Mouse (Mus musculus): Measurements from ENCODE around the gene Il5ra. TPM values are rescaled to one million over a fixed set of nuclear protein-coding genes. Genes with fewer than 3 reads are reported as not detected.

Il5ra gene
- not detected for total RNA-seq (2021)
- long read RNA-seq, experiment 1: 0 reads
- long read RNA-seq, experiment 2: 0 reads

- no peak for DNase-seq (ENCODE audit: low spot score)
These were observed at the start of gene Il5ra for GRCm38 (mm10) chr6:106748887-106749388. TSS of gene Il5ra (minus strand) at chr6:106749037.

DNA sequence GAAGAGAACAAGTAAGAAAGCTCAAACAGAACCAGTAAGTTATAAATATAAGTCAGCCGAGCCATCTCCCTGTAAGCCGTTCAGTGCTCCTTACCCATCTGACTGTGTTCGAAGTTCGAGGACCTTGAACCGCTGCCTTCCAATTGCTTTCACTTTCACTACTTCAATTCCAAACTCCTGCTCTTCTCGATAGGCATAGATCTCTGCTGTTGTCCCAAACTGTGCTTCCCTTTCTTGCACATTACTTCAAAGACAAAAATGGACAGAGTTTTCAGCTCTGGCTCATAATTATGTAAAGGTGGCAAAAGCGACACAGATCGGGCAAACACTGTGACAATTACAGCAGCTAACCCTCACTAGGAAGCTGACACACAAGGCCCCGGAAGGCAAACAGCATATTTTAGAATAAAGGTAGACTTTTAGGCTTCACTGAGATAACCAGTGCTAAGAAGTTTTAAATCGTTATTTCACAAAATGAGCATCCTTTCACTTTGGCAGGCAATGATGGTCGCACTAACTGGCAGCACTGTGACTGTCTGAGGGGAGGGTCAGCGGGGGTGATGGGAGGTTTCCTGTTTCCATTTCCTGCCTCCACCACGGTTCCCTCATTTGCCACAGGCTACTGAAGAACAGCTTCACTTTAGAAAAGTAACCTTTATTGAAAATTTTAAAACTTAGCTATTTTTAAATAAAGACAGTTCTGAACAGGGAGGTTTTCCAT is 45.4 kb upstream of the Il5ra start:
- no peak for DNase-seq (ENCODE audit: low spot score)

GRCm38 (mm10) chr6:106793621-106794020 is 44.8 kb upstream of the Il5ra start:
- no peak for DNase-seq (ENCODE audit: low spot score)

- DNase-seq (ENCODE audit: low spot score): no peak
These were observed 44.3 kb upstream of the Il5ra start for GRCm38 (mm10) chr6:106793088-106793487.

GRCm38 (mm10) chr6:106792486-106792885 is 43.6 kb upstream of the Il5ra start:
- no peak for DNase-seq (ENCODE audit: low spot score)

DNA sequence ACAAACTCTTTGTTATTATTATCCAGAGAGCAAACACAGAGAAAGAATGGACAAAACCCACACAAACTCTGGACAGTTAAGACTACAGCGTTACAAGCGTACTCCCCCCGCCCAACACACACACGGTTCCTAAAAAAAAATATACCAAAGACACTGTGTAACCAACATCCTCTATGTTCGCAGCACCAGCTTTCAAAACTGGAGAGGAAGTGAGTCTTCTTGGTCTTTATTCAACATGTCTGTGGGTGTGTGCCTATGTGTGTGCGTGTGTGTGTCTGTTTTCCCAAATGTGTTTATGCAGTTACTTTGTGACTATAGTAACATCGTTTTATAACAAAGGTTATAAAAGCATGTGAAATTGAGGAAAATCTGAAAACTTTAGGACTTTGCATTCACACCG is 42.6 kb upstream of the Il5ra start:
- no peak for DNase-seq (ENCODE audit: low spot score)

DNA sequence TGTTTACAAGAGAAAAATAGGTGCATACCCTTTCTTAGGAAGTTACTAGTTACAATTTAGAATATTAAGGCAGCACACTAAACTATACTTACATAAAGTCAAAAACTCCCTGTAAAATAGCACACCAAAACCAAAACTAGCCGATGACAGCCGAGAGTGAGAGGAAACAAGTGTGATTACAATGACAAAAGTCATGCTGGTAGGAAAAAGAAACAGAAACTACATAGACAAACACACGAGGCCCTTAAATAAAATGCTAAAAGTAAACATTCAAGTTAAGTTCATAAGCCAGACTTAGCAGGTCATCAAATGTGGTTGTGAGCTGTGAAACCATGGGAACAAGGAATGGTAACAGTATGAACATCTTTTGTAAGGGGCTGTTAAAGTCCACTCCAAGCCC is 38.3 kb upstream of the Il5ra start:
- no peak for DNase-seq (ENCODE audit: low spot score)

DNA sequence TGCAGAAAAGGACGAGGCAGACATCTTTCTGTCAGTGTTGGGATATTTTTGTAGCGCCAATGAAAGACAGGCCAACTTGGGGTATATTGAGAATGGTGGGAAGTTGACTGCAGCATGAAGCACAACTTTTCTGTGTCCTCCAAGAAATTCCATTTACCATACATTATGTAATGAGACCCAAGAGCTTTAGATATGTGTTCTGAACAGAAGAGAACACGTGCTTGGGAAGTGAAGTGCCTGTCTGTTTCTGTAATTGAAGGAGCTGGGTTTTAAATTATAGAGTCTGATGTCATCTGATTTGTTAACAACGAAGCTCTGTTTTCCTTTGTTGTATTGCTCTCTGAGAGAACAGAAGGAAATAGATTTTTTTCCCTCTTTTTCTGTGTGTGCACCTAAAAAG is 21.2 kb upstream of the Il5ra start:
- no peak for DNase-seq (ENCODE audit: low spot score)

DNA sequence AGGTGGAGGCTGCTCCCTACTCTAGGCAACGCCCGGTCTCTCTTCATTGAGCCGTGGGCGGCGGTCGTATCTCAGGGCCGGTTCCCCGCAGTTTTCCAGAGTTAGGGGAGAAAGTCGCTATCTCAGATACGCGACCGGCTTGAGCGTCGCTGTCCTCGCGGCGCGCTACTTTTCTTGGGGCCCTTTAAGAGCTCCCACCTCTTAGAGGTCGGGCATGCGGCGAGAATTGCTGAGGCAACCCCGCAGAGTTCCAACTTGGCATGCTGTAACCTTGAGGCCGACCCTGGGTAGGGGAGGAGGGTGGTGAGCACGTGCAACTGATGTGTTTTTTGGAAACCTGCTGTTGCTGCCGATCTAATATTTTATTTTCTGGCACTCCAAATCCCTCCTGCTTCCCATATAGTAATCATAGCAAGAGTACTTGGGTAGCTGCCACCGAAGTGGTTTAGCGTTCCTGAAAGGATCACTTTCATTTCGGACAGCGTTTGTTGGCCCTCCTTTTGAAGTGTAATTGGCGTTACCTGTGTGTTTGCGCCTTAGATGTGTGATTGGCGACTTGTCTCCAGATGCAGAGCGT is 20.5 kb upstream of the Il5ra start:
- no peak for DNase-seq (ENCODE audit: low spot score)

DNA sequence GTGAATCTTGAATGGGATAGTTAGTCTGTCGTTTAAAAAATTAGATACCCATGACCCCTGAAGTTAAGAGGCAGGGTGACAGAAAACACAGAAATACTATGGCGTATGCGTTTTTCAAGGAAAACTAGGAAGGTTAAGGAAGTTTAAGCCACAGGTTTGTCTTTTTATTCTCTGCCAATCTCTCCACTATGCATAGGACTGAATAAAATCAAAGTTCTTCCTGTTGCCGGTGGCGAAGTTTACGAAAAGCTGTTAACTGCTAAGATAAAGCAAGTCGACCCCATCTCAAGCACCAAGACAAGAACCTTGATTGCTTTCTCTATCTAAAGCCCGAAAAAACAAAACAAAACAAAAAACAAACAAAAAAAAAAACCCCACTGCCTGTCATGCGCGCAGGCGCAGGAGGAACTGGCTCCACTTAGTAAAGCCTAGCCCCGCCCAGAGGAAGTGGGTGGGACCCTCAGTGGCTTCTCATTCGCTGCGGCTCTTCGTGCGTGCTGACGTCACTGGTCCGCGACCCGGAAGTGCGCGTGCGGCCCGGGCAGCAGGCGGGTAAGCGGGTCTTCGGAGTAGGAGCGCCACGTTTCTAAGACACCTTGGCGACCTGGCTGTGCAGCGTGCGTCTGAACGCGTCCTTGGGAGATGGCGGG is 19.9 kb upstream of the Il5ra start, which contains the start of gene Trnt1:
TSS of gene Trnt1 (plus strand) at position 481 of the 650 bp plus-strand sequence.
- peak; percentile 98 for DNase-seq (ENCODE audit: low spot score)

GRCm38 (mm10) chr6:106766774-106767173 is 17.9 kb upstream of the Il5ra start:
- no peak for DNase-seq (ENCODE audit: low spot score)

DNA sequence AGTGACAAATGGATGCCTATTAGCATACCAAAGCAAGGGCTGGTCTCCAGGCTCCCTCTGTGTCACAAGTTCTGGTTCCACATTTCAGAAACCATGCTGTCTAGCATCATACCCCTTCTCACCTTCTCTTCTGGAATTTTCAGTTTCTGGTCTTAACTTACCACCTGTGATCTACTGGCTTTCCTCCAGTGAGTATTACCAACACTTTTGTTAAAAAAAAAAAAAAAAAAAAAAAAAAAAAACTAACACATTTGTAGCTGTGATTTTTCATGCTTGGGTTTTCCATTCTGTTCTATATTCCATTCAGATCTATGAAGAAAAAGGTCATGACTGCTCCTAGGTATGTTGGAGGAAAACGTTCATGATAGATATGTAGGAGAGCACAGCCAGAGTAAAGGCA is 17.1 kb upstream of the Il5ra start:
- no peak for DNase-seq (ENCODE audit: low spot score)

GRCm38 (mm10) chr6:106761486-106761885 is 12.6 kb upstream of the Il5ra start:
- DNase-seq (ENCODE audit: low spot score): no peak

- no peak for DNase-seq (ENCODE audit: low spot score)
These were observed 11.8 kb upstream of the Il5ra start for GRCm38 (mm10) chr6:106760473-106761218.

DNA sequence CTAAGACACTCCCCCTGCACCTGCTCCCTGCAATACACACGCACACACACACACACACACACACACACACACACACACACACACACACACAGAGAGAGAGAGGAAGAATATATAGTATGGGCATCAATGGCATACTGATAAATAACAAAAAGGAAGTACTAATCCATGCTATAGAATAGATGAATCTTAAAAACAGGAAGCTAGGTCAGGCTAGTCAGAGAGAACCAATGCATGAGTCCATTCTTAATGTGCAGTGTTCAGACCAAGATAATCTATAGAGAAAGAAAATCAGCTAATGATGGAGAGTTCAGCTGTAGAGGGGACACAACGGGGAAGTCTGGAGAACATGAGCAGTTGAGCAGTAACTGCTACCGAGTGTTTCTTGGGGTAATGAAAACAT is 9.5 kb upstream of the Il5ra start:
- no peak for DNase-seq (ENCODE audit: low spot score)

DNA sequence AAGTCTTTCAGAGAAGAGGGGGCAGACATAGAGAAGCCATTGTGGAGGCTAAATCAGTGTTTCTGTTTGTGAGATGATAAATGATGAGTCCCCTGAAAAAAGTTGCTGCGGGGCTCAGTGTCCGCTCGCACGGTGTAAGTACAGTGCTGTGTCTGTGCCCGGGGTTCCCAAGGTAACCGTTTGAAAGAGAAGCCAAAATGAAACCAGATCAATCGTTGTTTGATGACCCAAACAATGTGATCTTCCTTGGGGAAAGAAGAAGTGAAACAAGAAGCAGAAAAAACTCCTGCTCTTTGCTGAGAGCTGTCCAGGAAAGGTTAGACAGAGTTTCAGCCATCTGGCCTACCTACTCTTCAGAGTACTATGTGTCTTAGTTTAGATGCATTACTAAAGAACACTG is 1.5 kb upstream of the Il5ra start:
- no peak for DNase-seq (ENCODE audit: low spot score)

- DNase-seq (ENCODE audit: low spot score): no peak
These were observed 1.0 kb downstream of the Il5ra start for GRCm38 (mm10) chr6:106747804-106748203.

DNA sequence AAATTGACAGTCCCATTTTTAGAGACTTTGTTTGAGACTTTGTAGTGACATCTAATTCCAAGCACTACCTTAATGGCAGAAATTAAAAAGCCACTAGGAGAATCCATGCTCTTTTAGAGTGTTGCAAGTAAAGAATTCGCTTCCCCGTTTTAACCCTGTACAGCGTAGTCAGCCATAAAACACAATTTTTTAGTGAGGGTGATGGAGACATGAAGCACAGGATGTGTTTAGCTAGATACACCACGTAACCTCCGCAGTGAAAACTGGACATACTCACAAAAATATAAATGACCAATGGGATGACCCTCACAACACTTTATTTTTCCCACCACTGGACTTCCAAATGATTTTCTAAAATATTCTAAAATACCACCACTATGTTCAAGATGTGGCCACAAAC is 1.6 kb downstream of the Il5ra start:
- DNase-seq (ENCODE audit: low spot score): no peak

DNA sequence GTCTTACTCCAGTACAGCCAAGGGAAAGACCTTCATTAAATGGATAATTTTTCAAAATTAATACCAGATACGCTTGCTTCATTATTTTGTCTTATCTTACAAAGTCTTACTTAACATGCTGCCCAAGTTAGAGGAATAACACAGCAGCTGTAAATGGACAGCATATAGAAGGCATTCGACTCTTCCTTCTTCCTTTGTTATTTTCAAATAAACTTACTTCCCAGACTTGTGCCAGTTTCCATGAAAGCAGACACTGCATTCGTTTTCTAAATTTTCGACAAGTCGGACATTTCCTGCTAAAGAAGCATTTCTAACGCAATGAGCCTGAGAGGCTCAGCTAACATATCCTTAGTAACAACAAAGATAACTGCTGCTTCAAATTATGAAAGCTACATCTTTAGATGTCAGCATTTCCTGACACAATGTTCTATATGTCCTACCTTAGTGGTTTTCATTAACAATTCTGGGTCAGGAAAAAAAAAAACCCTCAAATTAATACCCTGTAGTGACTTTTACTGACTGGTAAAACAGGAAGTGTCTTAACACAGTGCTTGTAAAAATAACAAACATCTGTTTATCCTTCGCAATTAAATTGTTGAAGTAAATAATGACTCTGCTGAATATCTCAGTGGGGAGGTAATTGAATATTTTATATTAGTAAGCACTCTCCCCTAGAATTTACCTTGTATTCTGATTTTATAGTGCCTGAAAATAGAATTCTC is 3.0 kb downstream of the Il5ra start:
- DNase-seq (ENCODE audit: low spot score): no peak

DNA sequence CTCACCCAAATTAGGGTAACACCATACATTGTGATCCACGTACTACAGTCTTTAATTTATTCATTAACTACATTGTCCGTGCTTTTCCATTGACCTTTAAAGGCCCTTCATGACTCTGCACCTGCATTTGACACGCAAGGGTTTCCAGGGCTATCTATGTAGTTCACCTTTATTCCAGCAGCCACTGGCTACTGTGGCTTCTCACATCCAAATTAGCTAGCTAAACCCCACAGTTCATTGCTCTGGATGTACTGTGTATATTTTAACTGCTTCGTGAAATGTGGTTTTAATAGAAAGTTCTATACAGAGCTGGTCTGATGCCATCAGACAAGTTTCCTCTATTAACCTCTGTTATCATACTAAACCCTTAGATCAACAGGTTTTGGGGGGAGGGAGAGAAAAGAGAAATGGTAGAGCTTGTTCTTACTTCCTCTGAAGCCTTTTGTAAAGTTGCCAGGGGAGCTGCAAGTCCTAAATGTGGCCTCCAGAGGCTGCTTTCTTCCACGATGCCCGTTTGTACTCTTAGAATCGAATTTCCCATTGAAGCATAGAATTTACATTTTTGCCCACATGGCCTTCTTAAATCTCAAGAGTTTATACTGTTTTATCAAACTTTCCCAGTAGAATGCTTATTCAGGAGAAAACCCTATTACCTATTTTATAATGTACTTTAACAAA is 5.1 kb downstream of the Il5ra start:
- DNase-seq (ENCODE audit: low spot score): no peak

All from gastrocnemius, adult 18-20 months (tissue).